Mouse (Mus musculus): Measurements from ENCODE around the gene Rasl10b. TPM values are rescaled to one million over a fixed set of nuclear protein-coding genes. Genes with fewer than 3 reads are reported as not detected.
A peak's percentile ranks its signal among the peaks of the same experiment; 100 is the strongest.

Rasl10b gene
- polyA plus RNA-seq (2014; fragmentation: Nextera tagmentation; extraction: Ambion mirVana): 0.88 and 1.3 TPM in 2 replicates

DNA sequence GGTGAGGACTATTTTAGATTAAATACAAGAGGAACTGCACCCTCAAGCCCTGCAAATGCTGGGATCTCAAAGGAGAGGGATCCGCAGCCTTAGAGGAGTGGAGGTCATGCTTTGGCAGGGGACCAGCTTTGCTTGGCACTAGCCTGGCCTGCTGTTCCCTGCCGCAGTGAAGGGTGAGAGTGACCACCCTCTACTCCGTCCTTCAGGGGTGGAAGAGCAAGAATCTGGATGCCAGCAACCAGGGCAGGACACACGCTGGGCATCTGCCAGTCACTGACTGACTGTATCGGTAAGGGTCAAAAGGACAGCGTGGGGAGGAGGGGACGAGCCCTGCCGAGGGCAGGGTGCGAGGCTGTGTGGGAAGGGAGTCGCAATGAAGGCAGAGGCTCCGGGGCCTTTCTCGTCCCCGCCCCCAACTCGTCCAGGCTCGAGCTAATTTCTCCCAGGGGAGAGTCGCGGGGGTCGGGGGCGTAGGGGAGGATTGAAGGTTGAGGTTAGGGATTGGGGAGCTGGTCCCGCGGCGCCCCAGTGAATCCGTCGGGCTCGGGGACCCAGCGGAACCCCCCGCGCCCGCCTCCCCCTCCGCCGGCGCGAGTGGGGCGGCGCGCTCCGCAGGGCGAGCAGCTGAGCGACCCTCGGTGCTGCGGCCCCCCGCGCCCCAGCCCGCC is at the start of gene Rasl10b:
Gene Rasl10b, plus strand, starts transcription at position 51 of the 668 bp plus-strand sequence.
- no peaks in the 10 kb centered on the region for H3K36me3 ChIP-seq (ENCODE audit: insufficient read depth)
- peak within 1 kb of the TSS; percentile 65 for H3K9ac ChIP-seq
- H3K4me1 ChIP-seq (ENCODE audit: insufficient read depth): no peaks in the 10 kb centered on the region
- under 1% methylated on average over 23 of the region's 44 CpGs for WGBS
- peak within 1 kb of the TSS; percentile 65 for H3K4me3 ChIP-seq (ENCODE audit: low read depth, low read length)
- H3K27me3 ChIP-seq (ENCODE audit: insufficient read depth, low read length): no peaks in the 10 kb centered on the region; the same call in 1 of the 2 replicates
- TF ChIP-seq CTCF (IDR thresholded peaks at IDR 0.05; ENCODE audit: low read depth): no peak
- no peak within 1 kb of the TSS for H3K27ac ChIP-seq (ENCODE audit: low read depth)
- ATAC-seq (ENCODE audit: insufficient read depth) (peak; percentile 63), DNase-seq (peak; percentile 43)
- H3K4me2 ChIP-seq: peak within 1 kb of the TSS; percentile 97
- no peaks in the 10 kb centered on the region for H3K9me3 ChIP-seq (ENCODE audit: low read depth, low read length)

DNA sequence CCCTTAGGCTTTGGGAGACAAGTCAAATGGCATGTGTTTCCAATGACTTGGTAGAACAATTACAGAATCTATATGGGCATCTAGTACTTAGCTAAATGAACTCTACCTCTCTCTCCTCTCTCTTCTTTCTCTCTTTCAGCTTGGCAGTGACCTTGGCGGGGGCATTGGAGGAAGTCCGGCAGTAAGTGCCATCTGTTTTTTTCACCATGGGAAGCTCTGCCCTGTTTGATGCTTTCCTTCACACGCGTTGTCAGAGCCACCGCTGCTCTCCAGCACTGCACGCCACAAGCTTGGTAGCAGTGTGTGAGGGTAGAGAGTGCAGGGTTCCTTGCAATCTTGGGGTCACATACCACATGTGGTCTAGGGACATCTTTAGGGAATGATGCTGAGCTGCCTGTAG is 44.3 kb upstream of the Rasl10b start:
- no peak overlapping the region for H3K4me2 ChIP-seq
- WGBS: 95% methylated on average over 6 of the region's 6 CpGs
- H3K36me3 ChIP-seq (ENCODE audit: insufficient read depth): peaks cover 38% of the 10 kb centered on the region
- TF ChIP-seq CTCF (IDR thresholded peaks at IDR 0.05; ENCODE audit: low read depth): no peak
- H3K4me1 ChIP-seq (ENCODE audit: insufficient read depth): no peaks in the 10 kb centered on the region
- no peaks in the 10 kb centered on the region for H3K27me3 ChIP-seq (ENCODE audit: insufficient read depth, low read length)
- H3K4me3 ChIP-seq (ENCODE audit: low read depth, low read length): no peak overlapping the region
- DNase-seq (no peak), ATAC-seq (ENCODE audit: insufficient read depth) (no peak)
- no peak overlapping the region for H3K27ac ChIP-seq (ENCODE audit: low read depth)
- H3K9me3 ChIP-seq (ENCODE audit: low read depth, low read length): no peaks in the 10 kb centered on the region
- H3K9ac ChIP-seq: no peak overlapping the region

DNA sequence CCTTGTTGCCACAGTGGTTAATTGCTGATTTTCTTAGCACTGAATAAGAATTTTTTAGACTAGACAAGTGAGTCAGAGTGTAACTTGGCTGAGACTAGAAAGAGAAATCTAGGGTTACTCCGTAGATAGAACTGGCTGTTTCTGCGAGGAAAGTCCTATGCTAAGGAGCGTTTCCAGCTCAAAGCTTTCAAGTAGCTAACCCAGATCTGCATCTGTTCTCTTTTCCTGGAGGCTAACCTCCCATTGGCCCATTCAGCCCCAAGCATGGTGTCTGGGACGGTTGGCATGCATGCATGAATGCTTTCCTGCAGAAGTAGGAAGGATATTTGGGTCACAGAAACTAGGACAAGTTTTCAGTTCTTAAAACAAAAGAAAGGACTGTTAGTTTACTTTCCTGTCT is 37.7 kb upstream of the Rasl10b start:
- Histone ChIP-seq H3K27ac (ENCODE audit: low read depth) (no peak overlapping the region), H3K36me3 (ENCODE audit: insufficient read depth) (peaks cover 70% of the 10 kb centered on the region), H3K4me3 (ENCODE audit: low read depth, low read length) (no peak overlapping the region), H3K4me2 (no peak overlapping the region), H3K9me3 (ENCODE audit: low read depth, low read length) (no peaks in the 10 kb centered on the region), H3K4me1 (ENCODE audit: insufficient read depth) (no peaks in the 10 kb centered on the region), H3K27me3 (ENCODE audit: insufficient read depth, low read length) (no peaks in the 10 kb centered on the region), H3K9ac (no peak overlapping the region)
- 88% methylated on average over 4 of the region's 4 CpGs for WGBS
- no peak for ATAC-seq (ENCODE audit: insufficient read depth)
- no peak for TF ChIP-seq CTCF (IDR thresholded peaks at IDR 0.05; ENCODE audit: low read depth)
- no peak for DNase-seq

DNA sequence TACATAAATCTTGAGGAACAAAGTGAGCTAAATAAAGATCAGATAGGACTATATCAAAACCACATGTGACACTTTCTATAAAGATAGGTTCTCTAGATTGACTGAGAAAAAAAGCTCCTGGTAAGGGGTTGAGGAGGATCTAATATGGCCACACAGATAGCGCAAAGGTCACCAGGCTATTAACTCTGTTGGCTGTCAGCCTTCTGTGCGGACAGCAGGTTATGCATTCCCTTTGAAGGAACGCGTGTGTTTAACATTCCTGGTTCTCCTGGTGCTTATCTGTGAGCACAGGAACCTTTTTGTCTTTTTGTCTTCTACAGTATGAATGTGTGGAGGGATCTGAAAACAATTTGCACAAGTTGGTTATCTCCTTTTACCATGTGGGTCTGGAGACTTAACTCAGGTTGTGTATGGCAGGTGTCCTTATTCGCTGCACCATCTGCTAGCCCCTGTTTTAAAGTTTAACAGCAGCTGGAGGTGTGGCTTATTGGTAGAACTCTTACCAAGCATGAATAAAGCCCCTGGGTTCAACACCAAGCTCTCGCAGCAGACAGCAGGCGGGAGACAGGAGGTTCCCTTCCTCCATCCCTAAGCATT is 29.1 kb upstream of the Rasl10b start:
- Histone ChIP-seq H3K36me3 (ENCODE audit: insufficient read depth) (peaks cover 28% of the 10 kb centered on the region), H3K4me2 (no peak overlapping the region), H3K9ac (no peak overlapping the region), H3K4me3 (ENCODE audit: low read depth, low read length) (no peak overlapping the region), H3K4me1 (ENCODE audit: insufficient read depth) (no peaks in the 10 kb centered on the region), H3K27me3 (ENCODE audit: insufficient read depth, low read length) (no peaks in the 10 kb centered on the region), H3K27ac (ENCODE audit: low read depth) (no peak overlapping the region), H3K9me3 (ENCODE audit: low read depth, low read length) (no peaks in the 10 kb centered on the region)
- no peak for TF ChIP-seq CTCF (IDR thresholded peaks at IDR 0.05; ENCODE audit: low read depth)
- WGBS: 59% methylated on average over 7 of the region's 7 CpGs
- ATAC-seq (ENCODE audit: insufficient read depth) (no peak), DNase-seq (no peak)

DNA sequence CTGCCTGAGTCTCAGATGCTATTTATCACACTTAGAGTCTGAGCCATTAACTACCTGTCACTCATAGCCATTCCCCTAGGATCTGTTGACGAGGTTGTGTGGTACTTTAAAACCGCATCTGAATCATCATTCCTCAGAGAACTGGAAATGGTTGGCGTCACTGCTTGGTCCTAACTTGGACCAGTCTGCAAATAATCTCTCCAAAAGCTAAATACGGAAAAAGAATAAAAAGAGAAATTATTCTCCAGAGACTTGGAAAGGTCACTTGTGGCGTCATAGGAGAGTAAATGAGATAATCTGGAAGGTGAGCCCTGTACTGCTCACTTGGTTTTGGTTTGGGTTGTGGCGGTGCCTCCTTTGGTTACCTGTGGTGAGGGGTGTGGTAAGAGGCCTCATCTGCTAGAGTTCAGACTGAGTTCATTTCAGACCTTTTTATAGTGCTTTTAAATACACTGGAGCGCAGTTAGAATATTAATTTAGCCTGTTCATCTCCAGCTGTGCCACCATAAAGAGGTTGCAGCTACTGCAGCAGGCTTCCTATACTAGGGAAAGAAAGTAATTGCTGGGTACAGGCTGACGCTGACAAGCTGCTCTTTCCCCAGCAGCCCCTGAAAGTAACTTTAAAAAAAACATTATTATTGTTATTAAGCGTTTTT is 25.9 kb upstream of the Rasl10b start:
- no peak overlapping the region for H3K9ac ChIP-seq
- H3K27me3 ChIP-seq (ENCODE audit: insufficient read depth, low read length): no peaks in the 10 kb centered on the region
- DNase-seq (no peak), ATAC-seq (ENCODE audit: insufficient read depth) (no peak)
- peaks cover 11% of the 10 kb centered on the region for H3K36me3 ChIP-seq (ENCODE audit: insufficient read depth)
- 80% methylated on average over 9 of the region's 9 CpGs for WGBS
- H3K9me3 ChIP-seq (ENCODE audit: low read depth, low read length): no peaks in the 10 kb centered on the region
- H3K4me1 ChIP-seq (ENCODE audit: insufficient read depth): no peaks in the 10 kb centered on the region
- H3K27ac ChIP-seq (ENCODE audit: low read depth): no peak overlapping the region
- TF ChIP-seq CTCF (IDR thresholded peaks at IDR 0.05; ENCODE audit: low read depth): no peak
- no peak overlapping the region for H3K4me3 ChIP-seq (ENCODE audit: low read depth, low read length)
- no peak overlapping the region for H3K4me2 ChIP-seq

DNA sequence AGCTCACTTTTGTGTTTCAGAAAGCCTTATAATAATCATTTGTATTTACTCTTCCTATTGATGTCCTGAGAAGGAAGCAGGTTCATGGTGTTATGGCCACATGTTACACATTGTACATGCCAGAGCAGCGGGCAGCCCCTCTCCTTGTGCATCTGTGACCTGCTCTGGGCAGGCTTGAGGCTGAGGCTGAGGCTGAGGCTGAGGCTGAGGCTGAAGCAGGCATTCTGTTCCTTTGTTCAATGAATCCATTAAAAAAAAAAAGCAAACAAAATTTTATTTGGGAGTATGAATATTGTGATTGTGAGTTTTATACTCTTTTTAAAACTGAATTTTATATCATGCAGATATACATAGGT is 25.4 kb upstream of the Rasl10b start:
- H3K9me3 ChIP-seq (ENCODE audit: low read depth, low read length): no peaks in the 10 kb centered on the region
- 89% methylated on average over 1 of the region's 1 CpGs for WGBS

DNA sequence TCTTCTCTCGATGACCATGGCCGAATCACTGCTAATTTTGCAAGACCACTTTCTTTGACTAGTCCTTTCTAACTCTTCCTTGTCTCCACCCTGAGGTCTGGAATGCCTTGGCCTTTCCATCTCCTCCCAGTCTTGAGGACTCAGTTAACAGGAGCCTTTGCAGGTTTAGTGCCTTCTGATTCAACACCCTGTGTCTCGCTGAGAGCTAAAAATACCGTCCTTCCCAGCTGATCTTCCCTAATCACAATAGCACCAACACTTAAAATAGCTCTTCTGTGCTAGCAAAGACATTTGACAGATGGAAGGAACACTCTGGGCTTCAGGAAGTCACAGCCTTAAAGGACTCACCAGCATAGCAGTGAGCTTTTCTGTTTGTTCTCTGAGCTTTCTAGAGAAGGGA is 15.9 kb upstream of the Rasl10b start:
- H3K36me3 ChIP-seq (ENCODE audit: insufficient read depth): peaks cover 57% of the 10 kb centered on the region

More for the DNA sequence above, 25.4 kb upstream of the Rasl10b start:
- H3K36me3 ChIP-seq (ENCODE audit: insufficient read depth): peaks cover 8% of the 10 kb centered on the region
- no peak for TF ChIP-seq CTCF (IDR thresholded peaks at IDR 0.05; ENCODE audit: low read depth)
- no peaks in the 10 kb centered on the region for H3K4me1 ChIP-seq (ENCODE audit: insufficient read depth)
- no peak overlapping the region for H3K4me2 ChIP-seq
- no peaks in the 10 kb centered on the region for H3K27me3 ChIP-seq (ENCODE audit: insufficient read depth, low read length)
- H3K9ac ChIP-seq: no peak overlapping the region
- H3K4me3 ChIP-seq (ENCODE audit: low read depth, low read length): no peak overlapping the region
- no peak for DNase-seq
- ATAC-seq (ENCODE audit: insufficient read depth): no peak
- H3K27ac ChIP-seq (ENCODE audit: low read depth): no peak overlapping the region

More for the DNA sequence above, 15.9 kb upstream of the Rasl10b start:
- ATAC-seq (ENCODE audit: insufficient read depth): no peak
- Histone ChIP-seq H3K4me3 (ENCODE audit: low read depth, low read length) (no peak overlapping the region), H3K27me3 (ENCODE audit: insufficient read depth, low read length) (no peaks in the 10 kb centered on the region), H3K27ac (ENCODE audit: low read depth) (no peak overlapping the region; the same call in 1 of the 2 replicates), H3K4me1 (ENCODE audit: insufficient read depth) (no peaks in the 10 kb centered on the region), H3K4me2 (no peak overlapping the region), H3K9me3 (ENCODE audit: low read depth, low read length) (no peaks in the 10 kb centered on the region), H3K9ac (no peak overlapping the region)
- WGBS: 85% methylated on average over 4 of the region's 4 CpGs
- no peak for TF ChIP-seq CTCF (IDR thresholded peaks at IDR 0.05; ENCODE audit: low read depth)
- DNase-seq: no peak

Measured in lung, embryonic 14.5 days (tissue).